Mouse (Mus musculus): Measurements from ENCODE around the gene Gm11009. TPM values are rescaled to one million over a fixed set of nuclear protein-coding genes. Genes with fewer than 3 reads are reported as not detected.
"Not testable (repeated sequence)": the region's sequence is repeated elsewhere in the genome, so short reads cannot be mapped to it uniquely, and the experiment has no call there.

The Gm11009 gene
- not detected in 2 replicates for total RNA-seq (2017)

GRCm38 (mm10) chr2:176319394-176319793 lies at the start of gene Gm11009:
Gene Gm11009, minus strand, starts transcription at chr2:176319494.
- ATAC-seq (replicated peaks; ENCODE audit: low read depth, poor library complexity, severe bottlenecking), result not testable (repeated sequence)

Other genes with a start within 250 kb of the Gm11009 start
- gene Gm2004, start 169.7 kb downstream of the Gm11009 start, total RNA-seq (2017), result 0.82 and 12.1 TPM in 2 replicates
- 14.0 and 39.8 TPM in 2 replicates for gene 2210418O10Rik, start 92.9 kb downstream of the Gm11009 start, total RNA-seq (2017)
- 0.78 and 9.3 TPM in 2 replicates for gene Gm14435, start 104.1 kb upstream of the Gm11009 start, total RNA-seq (2017)
- gene Gm14434, start 167.3 kb upstream of the Gm11009 start, total RNA-seq (2017), result 6.6 and 35.1 TPM in 2 replicates
- gene Zfp967, start 201.6 kb upstream of the Gm11009 start, total RNA-seq (2017), result not detected in 2 replicates

All from common myeloid progenitor, adult 5-6 weeks (primary cell).